Mouse (Mus musculus) stomach, embryonic 15.5 days (tissue): Measurements from ENCODE around the gene Icam5. TPM values are rescaled to one million over a fixed set of nuclear protein-coding genes. Genes with fewer than 3 reads are reported as not detected.

Source experiments
- ATAC-seq: fragments of 200-750 bp; cut with Nextera tagmentation; 2 replicates; pipeline ENCODE4 v1.8.0; 2017; ENCODE audit warnings: low read depth, moderate number of reproducible peaks, moderate TSS enrichment; ENCODE audit not compliant: insufficient read depth, low FRiP score
- H3K27ac ChIP-seq: fragments of 300-500 bp; sonication (generic); 2 replicates; pipeline ENCODE4 v1.5.1; 2015; ENCODE audit warnings: mild to moderate bottlenecking, inconsistent platforms
- H3K27me3 ChIP-seq: fragments of 300-500 bp; sonication (generic); replicated peaks from 2 replicates; pipeline ENCODE4 v1.6.1; 2015; ENCODE audit warnings: inconsistent platforms
- H3K36me3 ChIP-seq: fragments of 300-500 bp; sonication (generic); 2 replicates; pipeline ENCODE4 v1.6.1; 2015; ENCODE audit warnings: inconsistent platforms
- H3K4me1 ChIP-seq: fragments of 300-500 bp; sonication (generic); 2 replicates; pipeline ENCODE4 v1.6.1; 2015; ENCODE audit warnings: inconsistent platforms
- H3K4me2 ChIP-seq: fragments of 300-500 bp; sonication (generic); 2 replicates; pipeline ENCODE4 v1.6.1; 2015; ENCODE audit warnings: mild to moderate bottlenecking, inconsistent platforms
- H3K4me3 ChIP-seq: fragments of 300-500 bp; sonication (generic); replicated peaks from 2 replicates; pipeline ENCODE4 v1.5.1; 2015; ENCODE audit warnings: inconsistent platforms
- H3K9ac ChIP-seq: fragments of 300-500 bp; sonication (generic); 2 replicates; pipeline ENCODE4 v1.6.1; 2015; ENCODE audit warnings: inconsistent platforms
- H3K9me3 ChIP-seq: fragments of 300-500 bp; sonication (generic); 2 replicates; pipeline ENCODE4 v1.6.1; 2016; ENCODE audit warnings: inconsistent platforms
- WGBS: fragments of 180-500 bp; shearing (Covaris S2); methylation state at CpG from one replicate; pipeline ENCODE4 v1.1.7; 2015; 5-methylcytosine and 5-hydroxymethylcytosine counted together
- polyA plus RNA-seq: library from polyadenylated mRNA; unstranded; fragments of >200 nt; fragmentation: Nextera tagmentation; extraction: Ambion mirVana; gene quantifications from 2 replicates; pipeline ENCODE4 v1.2.1, GENCODE M21; 2015

Gene Icam5
- polyA plus RNA-seq, 1 experiment from 2014 or later, result 0.21 TPM

- H3K4me1 ChIP-seq, result peaks cover 34% of the 10 kb centered on the region
- H3K4me3 ChIP-seq, result peak within 1 kb of the TSS; percentile 46
- WGBS, result 1% methylated on average over 30 of the region's 30 CpGs
- peaks cover 18% of the 10 kb centered on the region; the same call in 1 of the 2 replicates for H3K27me3 ChIP-seq
- H3K9ac ChIP-seq, result no peak within 1 kb of the TSS
- no peaks in the 10 kb centered on the region for H3K9me3 ChIP-seq
- H3K4me2 ChIP-seq, result peak within 1 kb of the TSS; percentile 72
- H3K36me3 ChIP-seq, result no peaks in the 10 kb centered on the region
- ATAC-seq, result peak; percentile 45; the same call in 1 of the 2 replicates
- H3K27ac ChIP-seq, result peak within 1 kb of the TSS; percentile 55
Measured at GRCm38 (mm10) chr9:21015571-21016130, 16.2 kb upstream of the Icam5 start, which contains the start of gene Icam1. Gene Icam1, plus strand, starts transcription at chr9:21015985.

DNA sequence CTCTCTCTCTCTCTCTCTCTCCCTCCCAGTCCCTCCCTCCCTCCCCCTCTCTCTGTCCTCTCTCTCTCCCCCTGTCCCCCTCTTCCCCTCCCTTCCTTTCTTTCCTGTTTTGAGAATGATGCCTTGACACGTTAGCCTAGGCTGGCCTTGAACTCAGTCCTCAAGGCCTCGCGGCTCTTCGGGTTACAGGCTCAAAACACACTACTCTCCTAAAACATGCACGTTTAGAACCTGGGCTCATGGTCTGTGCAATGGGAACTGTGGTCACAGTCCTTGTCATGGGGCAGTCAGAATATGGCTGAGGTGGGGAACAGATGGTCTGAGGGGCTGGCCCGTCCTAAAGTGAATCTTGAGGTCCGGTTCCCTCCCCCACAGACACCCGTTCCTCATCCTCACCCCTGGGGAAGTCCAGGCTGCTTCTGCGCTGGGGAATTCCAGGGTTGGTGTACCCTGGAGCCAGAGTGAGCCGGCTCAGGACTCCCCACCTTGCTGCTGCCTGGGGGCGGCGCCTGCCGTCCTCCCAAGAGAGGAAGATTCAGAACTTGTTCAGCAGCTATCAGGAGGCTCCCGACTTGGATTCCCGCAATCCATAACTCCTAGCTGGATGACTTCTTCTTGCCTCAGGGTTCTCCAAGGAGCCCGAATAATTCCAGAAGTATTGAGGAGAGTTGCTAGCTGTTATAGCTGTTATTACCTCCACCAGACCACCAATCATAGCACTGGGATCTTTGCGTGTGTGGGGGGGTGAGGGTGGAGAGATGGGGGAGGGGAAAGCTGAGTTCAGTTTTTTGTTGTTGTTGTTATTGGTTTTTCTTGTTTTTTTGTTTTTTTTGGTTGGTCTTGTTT is 15.3 kb upstream of the Icam5 start:
- Histone ChIP-seq H3K9me3 (no peaks in the 10 kb centered on the region), H3K36me3 (no peaks in the 10 kb centered on the region), H3K4me3 (peak overlapping the region; percentile 46), H3K4me2 (peak overlapping the region; percentile 72), H3K9ac (no peak overlapping the region), H3K27ac (0 out of 2 replicates have a peak overlapping the region, but pooled peaks have one; percentile 55), H3K27me3 (peaks cover 18% of the 10 kb centered on the region; the same call in 1 of the 2 replicates), H3K4me1 (peaks cover 34% of the 10 kb centered on the region)
- ATAC-seq, result no peak
- 7% methylated on average over 17 of the region's 17 CpGs for WGBS

GRCm38 (mm10) chr9:21017177-21017575 is 14.7 kb upstream of the Icam5 start:
- peak overlapping the region; percentile 46; the same call in 1 of the 2 replicates for H3K4me3 ChIP-seq
- peaks cover 18% of the 10 kb centered on the region; the same call in 1 of the 2 replicates for H3K27me3 ChIP-seq
- 35% methylated on average over 4 of the region's 4 CpGs for WGBS
- peaks cover 31% of the 10 kb centered on the region for H3K4me1 ChIP-seq
- H3K36me3 ChIP-seq, result no peaks in the 10 kb centered on the region
- no peak for ATAC-seq
- no peaks in the 10 kb centered on the region for H3K9me3 ChIP-seq
- no peak overlapping the region for H3K9ac ChIP-seq
- H3K27ac ChIP-seq, result no peak overlapping the region
- peak overlapping the region; percentile 72; the same call in 1 of the 2 replicates for H3K4me2 ChIP-seq

GRCm38 (mm10) chr9:21018600-21018999 is 13.3 kb upstream of the Icam5 start:
- WGBS, result 68% methylated on average over 2 of the region's 2 CpGs
- no peaks in the 10 kb centered on the region for H3K36me3 ChIP-seq
- ATAC-seq, result no peak
- peaks cover 18% of the 10 kb centered on the region; the same call in 1 of the 2 replicates for H3K27me3 ChIP-seq
- no peak overlapping the region for H3K4me2 ChIP-seq
- no peaks in the 10 kb centered on the region for H3K9me3 ChIP-seq
- no peak overlapping the region for H3K4me3 ChIP-seq
- no peak overlapping the region for H3K27ac ChIP-seq
- H3K4me1 ChIP-seq, result peaks cover 28% of the 10 kb centered on the region
- H3K9ac ChIP-seq, result no peak overlapping the region; the same call in 1 of the 2 replicates

DNA sequence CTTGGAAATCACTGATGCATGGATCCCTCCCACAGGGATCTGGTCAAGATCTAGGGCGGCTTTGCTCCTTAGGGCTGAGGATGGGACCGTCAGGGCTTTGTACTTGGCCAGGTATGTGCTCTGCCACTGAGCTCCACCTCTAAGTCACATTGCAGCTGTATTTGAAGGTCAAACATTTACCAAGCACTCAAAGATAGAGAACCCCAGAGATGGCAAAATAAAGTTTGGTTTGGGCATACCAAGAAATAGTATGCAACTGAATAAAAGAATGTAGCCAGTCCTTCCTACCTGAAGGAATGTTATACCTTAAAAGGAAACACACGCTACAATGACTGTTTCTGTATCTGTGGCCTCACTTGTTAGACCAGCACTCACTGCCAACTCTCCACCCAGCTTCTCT is 10.5 kb upstream of the Icam5 start:
- Histone ChIP-seq H3K4me2 (no peak overlapping the region), H3K4me1 (peaks cover 13% of the 10 kb centered on the region), H3K27me3 (peaks cover 13% of the 10 kb centered on the region; the same call in 1 of the 2 replicates), H3K4me3 (no peak overlapping the region), H3K9me3 (no peaks in the 10 kb centered on the region), H3K36me3 (no peaks in the 10 kb centered on the region), H3K9ac (no peak overlapping the region), H3K27ac (no peak overlapping the region)
- WGBS, result 75% methylated on average over 3 of the region's 3 CpGs
- no peak for ATAC-seq

GRCm38 (mm10) chr9:21022288-21022687 is 9.6 kb upstream of the Icam5 start:
- Histone ChIP-seq H3K9me3 (no peaks in the 10 kb centered on the region), H3K27me3 (peaks cover 5% of the 10 kb centered on the region; the same call in 1 of the 2 replicates), H3K4me2 (no peak overlapping the region), H3K27ac (no peak overlapping the region), H3K36me3 (no peaks in the 10 kb centered on the region), H3K4me3 (no peak overlapping the region), H3K4me1 (peaks cover 4% of the 10 kb centered on the region; the same call in 1 of the 2 replicates), H3K9ac (no peak overlapping the region)
- ATAC-seq, result no peak
- 42% methylated on average over 6 of the region's 6 CpGs for WGBS

DNA sequence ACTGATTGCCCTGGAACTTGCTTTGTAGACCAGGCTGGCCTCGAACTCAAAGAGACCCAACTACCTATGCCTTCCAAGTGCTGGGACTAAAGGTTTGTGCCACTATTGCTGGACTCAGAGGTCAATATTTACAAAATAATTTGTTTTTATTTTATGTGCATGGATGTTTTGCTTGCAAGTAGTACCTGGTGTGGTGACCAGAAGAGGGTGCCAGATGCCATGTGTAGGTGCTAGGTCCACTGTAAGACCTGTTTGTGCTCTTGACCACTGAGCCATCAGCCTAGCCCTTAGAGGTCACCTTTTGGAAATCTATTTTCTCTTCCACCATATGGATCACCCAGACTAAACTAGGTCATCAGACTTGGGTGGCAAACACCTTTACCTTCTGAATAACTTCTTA is 9.1 kb upstream of the Icam5 start:
- WGBS, result 85% methylated on average over 1 of the region's 1 CpGs
- no peak overlapping the region for H3K27ac ChIP-seq
- no peak for ATAC-seq

GRCm38 (mm10) chr9:21025258-21025810 is 6.5 kb upstream of the Icam5 start:
- no peak overlapping the region for H3K9ac ChIP-seq
- peaks cover 11% of the 10 kb centered on the region for H3K27me3 ChIP-seq
- H3K4me1 ChIP-seq, result peaks cover 15% of the 10 kb centered on the region
- no peaks in the 10 kb centered on the region for H3K36me3 ChIP-seq
- no peak for ATAC-seq
- peak overlapping the region; percentile 57; the same call in 1 of the 2 replicates for H3K27ac ChIP-seq
- H3K4me2 ChIP-seq, result peak overlapping the region; percentile 33
- 0 out of 2 replicates have a peak overlapping the region, but pooled peaks have one; percentile 5 for H3K4me3 ChIP-seq
- H3K9me3 ChIP-seq, result no peaks in the 10 kb centered on the region
- 55% methylated on average over 19 of the region's 19 CpGs for WGBS

More for the DNA sequence above, 9.1 kb upstream of the Icam5 start:
- Histone ChIP-seq H3K9me3 (no peaks in the 10 kb centered on the region), H3K4me2 (no peak overlapping the region), H3K4me3 (no peak overlapping the region), H3K9ac (no peak overlapping the region), H3K36me3 (no peaks in the 10 kb centered on the region), H3K4me1 (no peaks in the 10 kb centered on the region), H3K27me3 (0 out of 2 replicates have a peak, but pooled peaks cover 3% of the 10 kb centered on the region)

- H3K36me3 ChIP-seq, result no peaks in the 10 kb centered on the region
- H3K4me2 ChIP-seq, result no peak overlapping the region
- no peak overlapping the region for H3K9ac ChIP-seq
- no peaks in the 10 kb centered on the region for H3K9me3 ChIP-seq
- H3K27me3 ChIP-seq, result peaks cover 15% of the 10 kb centered on the region
- peaks cover 25% of the 10 kb centered on the region for H3K4me1 ChIP-seq
- H3K4me3 ChIP-seq, result no peak overlapping the region
- no peak for ATAC-seq
- H3K27ac ChIP-seq, result no peak overlapping the region
- 78% methylated on average over 12 of the region's 12 CpGs for WGBS
Measured at GRCm38 (mm10) chr9:21026849-21027248, 5.0 kb upstream of the Icam5 start.

GRCm38 (mm10) chr9:21027774-21028290 is 4.0 kb upstream of the Icam5 start:
- ATAC-seq, result no peak
- Histone ChIP-seq H3K4me2 (no peak overlapping the region), H3K4me1 (peaks cover 35% of the 10 kb centered on the region), H3K27me3 (peaks cover 25% of the 10 kb centered on the region), H3K27ac (no peak overlapping the region), H3K36me3 (no peaks in the 10 kb centered on the region), H3K9me3 (no peaks in the 10 kb centered on the region), H3K4me3 (no peak overlapping the region), H3K9ac (no peak overlapping the region)
- 62% methylated on average over 8 of the region's 8 CpGs for WGBS

DNA sequence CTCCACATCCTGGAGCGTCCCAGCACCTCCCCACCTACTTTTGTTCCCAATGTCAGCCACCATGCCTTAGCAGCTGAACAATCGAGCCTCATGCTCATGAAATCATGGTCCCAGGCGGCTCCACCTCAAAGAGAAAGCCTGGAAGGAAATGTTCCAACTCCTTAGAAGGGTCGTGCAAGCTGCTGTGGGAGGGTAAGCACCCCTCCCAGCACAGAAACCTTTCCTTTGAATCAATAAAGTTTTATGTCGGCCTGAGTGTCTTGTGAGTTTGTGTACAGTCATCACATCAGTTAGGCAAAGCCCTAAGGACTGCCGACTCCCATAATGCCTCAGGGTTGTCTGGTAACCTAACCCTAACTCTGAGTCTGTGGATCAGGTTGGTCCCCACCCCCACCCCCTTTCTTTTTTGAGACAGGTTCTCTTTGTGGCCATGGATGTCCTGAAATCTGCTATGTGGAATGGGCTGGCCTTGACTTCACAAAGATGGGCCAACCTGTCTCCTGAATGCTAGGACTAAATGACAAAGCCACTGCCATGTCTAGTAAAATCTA is 3.2 kb upstream of the Icam5 start:
- Histone ChIP-seq H3K4me1 (peaks cover 38% of the 10 kb centered on the region), H3K27ac (no peak overlapping the region), H3K4me2 (no peak overlapping the region), H3K4me3 (no peak overlapping the region), H3K9me3 (no peaks in the 10 kb centered on the region), H3K36me3 (no peaks in the 10 kb centered on the region), H3K27me3 (peaks cover 33% of the 10 kb centered on the region), H3K9ac (no peak overlapping the region)
- WGBS, result 68% methylated on average over 6 of the region's 6 CpGs
- ATAC-seq, result no peak
